Mouse (Mus musculus) heart, embryonic 11.5 days (tissue): ENCODE results near the gene Pth1r. TPM values are rescaled to one million over a fixed set of nuclear protein-coding genes. Genes with fewer than 3 reads are reported as not detected.

Experiments used
- ATAC-seq: fragments of 200-750 bp; cut with Nextera tagmentation; replicated peaks from 2 replicates; pipeline ENCODE4 v1.8.0; 2017; ENCODE audit warnings: moderate library complexity; ENCODE audit not compliant: insufficient number of reproducible peaks, low FRiP score, low TSS enrichment
- H3K27ac ChIP-seq: fragments of 300-500 bp; sonication (generic); 2 replicates; pipeline ENCODE4 v1.5.1; 2014; ENCODE audit warnings: mild to moderate bottlenecking, low read depth, low read length
- H3K27me3 ChIP-seq: fragments of 300-500 bp; sonication (generic); 2 replicates; pipeline ENCODE4 v1.6.1; 2014; ENCODE audit warnings: mild to moderate bottlenecking, low read length, mixed read lengths; ENCODE audit not compliant: control insufficient read depth, insufficient read depth
- H3K36me3 ChIP-seq: fragments of 300-500 bp; sonication (generic); 2 replicates; pipeline ENCODE4 v1.6.1; 2014; ENCODE audit warnings: mild to moderate bottlenecking, low read length, moderate library complexity, mixed read lengths; ENCODE audit not compliant: control insufficient read depth, insufficient read depth
- H3K4me1 ChIP-seq: fragments of 300-500 bp; sonication (generic); 2 replicates; pipeline ENCODE4 v1.6.1; 2014; ENCODE audit warnings: low read length; ENCODE audit not compliant: control insufficient read depth, insufficient read depth
- H3K4me2 ChIP-seq: fragments of 300-500 bp; sonication (generic); 2 replicates; pipeline ENCODE4 v1.6.1; 2014; ENCODE audit warnings: mild to moderate bottlenecking, moderate library complexity
- H3K4me3 ChIP-seq: fragments of 300-500 bp; sonication (generic); 2 replicates; pipeline ENCODE4 v1.5.1; 2014; ENCODE audit warnings: low read depth, low read length
- H3K9ac ChIP-seq: fragments of 300-500 bp; sonication (generic); 2 replicates; pipeline ENCODE4 v1.6.1; 2014; ENCODE audit warnings: mild to moderate bottlenecking, low read depth, low read length, moderate library complexity
- H3K9me3 ChIP-seq: fragments of 300-500 bp; sonication (generic); replicated peaks from 2 replicates; pipeline ENCODE4 v1.6.1; 2016; ENCODE audit warnings: low read length; ENCODE audit not compliant: control insufficient read depth
- WGBS: fragments of 180-500 bp; shearing (Covaris S2); extraction: QIAGEN DNeasy Blood & Tissue Kit; methylation state at CpG from one replicate; pipeline ENCODE4 v1.1.7; 2014; ENCODE audit not compliant: insufficient replicate concordance; 5-methylcytosine and 5-hydroxymethylcytosine counted together
- polyA plus RNA-seq: library from polyadenylated mRNA; unstranded; fragments of >200 nt; fragmentation: Nextera tagmentation; extraction: Ambion mirVana; gene quantifications from 2 replicates; pipeline ENCODE4 v1.2.1, GENCODE M21; 2014

Gene Pth1r
- polyA plus RNA-seq, 1 experiment from 2014 or later: 24.3 TPM

DNA sequence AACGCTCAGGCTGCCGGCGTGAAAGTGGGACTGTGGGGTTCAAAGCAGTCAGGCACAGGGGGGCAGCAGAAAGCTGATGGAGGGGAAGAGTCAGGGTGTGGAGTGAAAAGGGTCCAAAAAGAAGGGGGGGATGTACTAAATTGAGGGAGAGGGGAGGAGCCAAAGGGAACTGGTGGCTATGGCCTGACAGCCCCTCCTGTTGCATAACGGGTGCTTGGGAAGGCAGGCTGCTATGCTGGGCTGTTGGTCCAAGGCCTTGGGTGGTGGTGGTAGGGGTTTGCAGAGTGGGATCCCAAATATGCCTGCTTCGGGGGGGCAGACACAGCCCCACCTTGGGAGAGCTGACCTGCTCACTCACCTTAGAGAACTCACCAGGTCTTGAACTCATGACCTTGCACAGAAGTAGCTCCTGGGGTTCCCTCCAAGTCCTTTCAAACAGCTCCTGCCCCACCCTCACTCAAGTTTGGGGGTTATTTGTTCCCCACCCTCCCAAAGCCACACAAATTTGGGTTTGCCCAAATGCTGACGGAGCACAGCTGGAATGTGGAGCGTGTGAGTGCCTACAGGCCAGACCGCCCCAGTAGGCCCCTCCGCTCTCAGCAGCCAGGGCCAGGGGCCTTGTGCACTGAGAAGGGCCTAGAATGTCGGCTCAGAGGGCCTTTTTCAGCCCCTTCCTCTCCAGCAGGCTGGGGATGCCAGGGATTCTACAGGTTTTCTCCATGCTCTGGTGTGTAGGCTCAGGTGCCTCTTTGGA, 28.5 kb upstream of the Pth1r start:
- Histone ChIP-seq H3K4me3 (no peak overlapping the region), H3K27me3 (no peaks in the 10 kb centered on the region), H3K27ac (no peak overlapping the region), H3K4me2 (no peak overlapping the region), H3K4me1 (peaks cover 10% of the 10 kb centered on the region), H3K36me3 (no peaks in the 10 kb centered on the region), H3K9ac (no peak overlapping the region), H3K9me3 (no peaks in the 10 kb centered on the region)
- ATAC-seq: no peak
- 70% methylated on average over 10 of the region's 10 CpGs for WGBS

DNA sequence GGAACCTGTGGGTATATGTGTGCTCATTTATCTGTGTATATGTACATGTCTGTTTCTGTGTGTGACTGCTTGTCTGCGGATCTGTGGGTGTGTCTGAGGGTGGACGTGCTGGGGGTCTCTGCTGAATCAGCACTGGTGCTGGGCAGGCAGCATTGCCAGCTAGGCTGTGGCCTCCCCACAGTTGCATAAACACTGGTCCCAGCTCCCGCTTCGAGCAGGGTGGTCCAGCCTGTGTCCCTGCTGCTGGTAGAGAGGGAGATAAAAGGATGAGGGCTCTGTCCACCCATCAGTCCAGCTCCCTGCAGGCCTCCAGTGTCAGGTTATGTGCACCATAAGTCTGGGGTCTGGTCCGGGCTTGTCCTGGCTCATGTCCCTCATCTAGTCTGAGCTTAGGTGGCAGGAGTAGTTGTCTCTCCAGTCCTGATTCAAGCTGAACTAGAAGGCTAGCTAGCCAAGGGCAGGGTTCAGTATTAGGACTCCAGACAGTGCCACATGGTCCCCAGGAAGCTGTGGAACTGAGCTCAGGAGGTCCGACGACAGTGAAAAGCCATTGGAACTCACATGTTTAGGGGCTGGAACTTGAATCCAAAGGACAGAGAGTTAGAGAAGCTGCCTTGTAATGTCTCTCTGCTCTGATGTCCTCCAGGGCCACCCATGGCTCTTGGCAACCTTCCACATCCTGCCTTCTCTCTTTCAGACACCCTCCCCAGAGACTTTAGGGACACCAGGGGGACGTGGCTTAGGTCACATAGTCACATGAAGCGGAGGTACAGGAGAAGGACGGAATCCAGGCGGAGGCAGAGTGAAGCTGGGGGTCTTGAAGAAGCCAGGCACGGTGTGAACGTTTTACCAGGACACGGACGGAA, 27.7 kb upstream of the Pth1r start:
- Histone ChIP-seq H3K9me3 (no peaks in the 10 kb centered on the region), H3K4me1 (0 out of 2 replicates have a peak, but pooled peaks cover 9% of the 10 kb centered on the region), H3K9ac (0 out of 2 replicates have a peak overlapping the region, but pooled peaks have one; percentile 5), H3K27me3 (no peaks in the 10 kb centered on the region), H3K4me3 (no peak overlapping the region), H3K36me3 (0 out of 2 replicates have a peak, but pooled peaks cover 6% of the 10 kb centered on the region), H3K4me2 (no peak overlapping the region), H3K27ac (no peak overlapping the region)
- no peak for ATAC-seq
- 64% methylated on average over 15 of the region's 15 CpGs for WGBS

DNA sequence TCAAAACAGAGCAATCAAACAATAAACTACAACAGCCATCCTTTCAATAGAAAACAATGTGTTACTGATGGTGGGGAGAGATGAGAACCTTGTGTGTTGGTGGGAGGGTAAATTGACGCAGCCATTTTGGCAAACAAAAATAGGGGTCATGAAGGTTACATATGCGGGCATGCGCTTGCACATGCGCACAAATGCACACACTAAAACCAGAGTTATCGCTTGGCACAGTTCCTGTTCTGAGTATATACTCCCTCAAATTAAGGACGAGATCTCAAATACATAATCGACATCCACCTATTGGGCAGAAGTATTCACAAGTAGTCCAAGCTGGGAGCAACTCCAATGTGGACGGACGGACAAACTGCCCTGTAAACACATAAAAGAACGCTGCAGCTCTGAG, 25.4 kb upstream of the Pth1r start:
- no peak overlapping the region for H3K27ac ChIP-seq
- H3K9ac ChIP-seq: no peak overlapping the region
- no peak overlapping the region for H3K4me2 ChIP-seq
- ATAC-seq: no peak
- no peak overlapping the region for H3K4me3 ChIP-seq
- H3K4me1 ChIP-seq: 0 out of 2 replicates have a peak, but pooled peaks cover 9% of the 10 kb centered on the region
- H3K9me3 ChIP-seq: no peaks in the 10 kb centered on the region
- 89% methylated on average over 10 of the region's 10 CpGs for WGBS
- H3K27me3 ChIP-seq: no peaks in the 10 kb centered on the region
- 0 out of 2 replicates have a peak, but pooled peaks cover 6% of the 10 kb centered on the region for H3K36me3 ChIP-seq

DNA sequence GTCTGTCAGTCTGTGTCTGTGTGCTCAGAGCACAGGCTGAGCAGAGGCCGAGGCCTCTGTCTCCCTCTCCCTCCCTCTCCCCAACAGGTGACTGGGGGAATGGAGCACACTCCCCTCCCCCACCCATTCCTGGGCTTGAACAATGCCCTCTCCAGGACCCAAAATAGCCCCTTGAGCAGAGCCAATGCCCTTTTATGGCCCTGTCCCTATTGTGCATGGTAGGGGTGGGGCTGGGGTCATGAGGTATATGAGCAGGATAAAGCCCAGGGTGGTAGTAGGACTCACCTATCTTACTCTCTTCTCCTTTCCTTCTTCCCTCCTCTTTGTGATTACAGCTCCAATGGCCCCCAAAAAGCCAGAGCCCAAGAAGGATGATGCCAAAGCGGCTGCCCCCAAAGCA, 16.5 kb upstream of the Pth1r start:
- Histone ChIP-seq H3K4me2 (peak overlapping the region; percentile 59), H3K27me3 (no peaks in the 10 kb centered on the region), H3K9me3 (no peaks in the 10 kb centered on the region), H3K36me3 (0 out of 2 replicates have a peak, but pooled peaks cover 3% of the 10 kb centered on the region), H3K9ac (peak overlapping the region; percentile 96), H3K4me1 (peaks cover 21% of the 10 kb centered on the region), H3K4me3 (peak overlapping the region; percentile 63), H3K27ac (peak overlapping the region; percentile 95)
- WGBS: 43% methylated on average over 2 of the region's 2 CpGs
- ATAC-seq: peak; percentile 62

DNA sequence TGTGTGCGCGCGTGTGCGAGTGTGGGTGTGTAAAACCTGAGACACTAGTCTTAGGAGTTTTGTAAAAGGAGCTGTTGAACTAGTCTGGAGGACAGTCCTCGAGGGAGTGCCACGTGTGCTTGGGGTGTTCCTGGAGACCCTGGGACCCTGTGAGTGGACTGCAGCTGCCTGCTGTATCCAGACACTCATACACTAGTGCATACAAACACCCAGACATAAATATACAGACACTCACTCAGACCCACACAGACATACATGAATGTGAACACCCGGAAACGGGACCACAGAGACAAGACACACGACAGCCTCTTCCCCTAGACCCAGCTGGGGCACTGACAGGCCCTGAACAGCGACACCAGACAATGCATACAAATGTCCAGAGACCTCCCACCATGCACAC, 15.8 kb upstream of the Pth1r start:
- Histone ChIP-seq H3K36me3 (0 out of 2 replicates have a peak, but pooled peaks cover 3% of the 10 kb centered on the region), H3K27ac (peak overlapping the region; percentile 78), H3K9ac (peak overlapping the region; percentile 65), H3K4me2 (peak overlapping the region; percentile 59), H3K27me3 (no peaks in the 10 kb centered on the region), H3K4me1 (peaks cover 21% of the 10 kb centered on the region), H3K9me3 (no peaks in the 10 kb centered on the region), H3K4me3 (peak overlapping the region; percentile 63)
- WGBS: 69% methylated on average over 10 of the region's 10 CpGs
- ATAC-seq: no peak

DNA sequence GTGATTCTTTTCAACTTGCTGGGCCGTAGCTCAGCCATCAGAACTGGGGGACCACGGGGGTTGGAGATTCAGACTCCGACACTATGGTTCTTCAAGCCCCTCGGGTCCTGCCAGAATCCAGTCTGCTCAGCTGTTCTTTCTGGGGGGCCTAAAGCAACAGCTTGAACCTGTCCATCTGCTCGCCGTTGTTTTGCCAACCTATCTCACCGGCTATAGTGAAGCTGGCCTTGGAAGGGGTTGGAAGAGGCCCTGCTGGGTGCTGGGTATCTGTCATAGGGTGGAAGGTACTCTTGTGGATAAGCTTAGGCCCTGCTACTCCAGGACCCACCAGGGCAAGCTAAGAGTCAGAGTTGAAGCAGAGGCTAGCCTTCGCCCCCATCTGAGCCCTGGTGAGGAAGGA, 13.9 kb upstream of the Pth1r start:
- 84% methylated on average over 8 of the region's 8 CpGs for WGBS

DNA sequence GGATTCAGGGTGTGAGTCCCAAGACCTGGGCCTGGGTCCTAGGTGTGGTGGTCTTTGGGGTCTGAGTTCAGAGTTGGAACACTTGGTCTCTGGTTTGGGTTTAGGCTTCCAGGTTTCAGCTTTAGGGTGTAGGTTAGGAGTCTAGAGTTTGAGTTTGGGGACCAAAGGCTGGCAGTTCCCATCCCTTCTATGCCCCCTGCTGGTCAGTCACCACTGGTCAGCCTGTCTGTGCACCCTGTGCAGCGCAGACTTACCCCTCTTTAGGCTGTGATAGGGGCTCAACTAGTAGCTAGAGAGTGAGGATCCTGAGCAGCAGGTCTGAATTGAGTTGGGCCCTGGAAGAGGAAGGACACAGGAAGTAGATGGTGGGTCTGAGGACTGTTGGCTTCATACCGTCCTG, 12.3 kb upstream of the Pth1r start:
- Histone ChIP-seq H3K9me3 (no peaks in the 10 kb centered on the region), H3K4me1 (peaks cover 13% of the 10 kb centered on the region), H3K9ac (no peak overlapping the region), H3K36me3 (no peaks in the 10 kb centered on the region), H3K27ac (no peak overlapping the region), H3K27me3 (no peaks in the 10 kb centered on the region), H3K4me2 (no peak overlapping the region), H3K4me3 (no peak overlapping the region)
- 54% methylated on average over 2 of the region's 2 CpGs for WGBS
- no peak for ATAC-seq

More for the DNA sequence above, 13.9 kb upstream of the Pth1r start:
- Histone ChIP-seq H3K27ac (no peak overlapping the region), H3K36me3 (no peaks in the 10 kb centered on the region), H3K4me3 (no peak overlapping the region), H3K27me3 (no peaks in the 10 kb centered on the region), H3K4me1 (peaks cover 16% of the 10 kb centered on the region), H3K9me3 (no peaks in the 10 kb centered on the region), H3K9ac (no peak overlapping the region), H3K4me2 (no peak overlapping the region)
- no peak for ATAC-seq

DNA sequence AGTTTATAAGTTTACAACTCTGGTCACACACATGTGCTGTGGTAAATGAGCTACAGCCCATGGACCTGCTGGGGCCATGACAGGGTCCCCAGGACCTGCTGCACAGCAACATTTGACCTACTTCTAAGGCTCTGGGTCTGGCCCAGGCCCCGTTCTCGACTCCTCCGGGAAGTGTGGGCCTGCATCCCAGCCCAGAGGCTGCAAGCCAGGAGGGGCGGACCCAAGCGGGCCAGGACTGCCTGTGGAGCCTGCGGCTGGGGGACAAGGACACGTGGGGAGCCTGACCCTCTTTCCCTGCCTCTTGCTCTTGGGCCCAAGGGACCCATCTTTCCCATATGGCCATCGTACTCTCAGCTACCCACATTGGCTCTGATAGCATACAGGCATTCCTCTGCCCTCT, 11.7 kb upstream of the Pth1r start:
- Histone ChIP-seq H3K4me1 (peaks cover 16% of the 10 kb centered on the region), H3K4me3 (no peak overlapping the region), H3K4me2 (no peak overlapping the region), H3K9me3 (no peaks in the 10 kb centered on the region), H3K36me3 (no peaks in the 10 kb centered on the region), H3K9ac (no peak overlapping the region), H3K27ac (no peak overlapping the region), H3K27me3 (no peaks in the 10 kb centered on the region)
- ATAC-seq: no peak
- 79% methylated on average over 8 of the region's 8 CpGs for WGBS
